Mouse (Mus musculus) frontal cortex, postnatal 36 days (tissue): ENCODE results near the gene Slc6a11.

Experiments used
- DNase-seq, 2 experiments: peaks; one replicate each; pipeline ENCODE4 v3.0.0; 2022; ENCODE audit warnings: low spot score in 2 of 2

The Slc6a11 gene

GRCm38 (mm10) chr6:114178141-114178540 is 47.1 kb downstream of the Slc6a11 start:
- no peak for DNase-seq

GRCm38 (mm10) chr6:114182366-114183179 is 51.5 kb downstream of the Slc6a11 start:
- no peak for DNase-seq

GRCm38 (mm10) chr6:114187121-114187520 is 56.1 kb downstream of the Slc6a11 start:
- no peak for DNase-seq

DNA sequence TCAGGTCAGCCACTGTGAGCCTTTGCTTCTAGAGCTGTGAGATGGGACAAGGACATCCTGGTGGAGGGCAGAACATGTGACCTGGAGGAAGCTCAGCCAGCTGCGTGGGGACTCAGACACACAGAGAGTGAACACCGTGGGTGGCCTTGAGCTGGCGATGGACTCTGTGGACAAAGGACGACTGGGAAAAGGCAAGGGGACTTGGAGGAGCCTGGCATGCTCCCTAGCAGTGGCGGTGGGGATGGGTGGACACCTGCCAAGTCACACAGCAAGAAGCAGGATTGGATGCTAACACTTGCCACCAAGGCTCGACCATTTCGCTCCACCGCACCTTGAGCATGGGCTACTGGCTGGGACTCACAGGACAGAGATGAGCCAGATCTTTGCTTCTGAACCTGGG is 57.8 kb downstream of the Slc6a11 start:
- DNase-seq = no peak

DNA sequence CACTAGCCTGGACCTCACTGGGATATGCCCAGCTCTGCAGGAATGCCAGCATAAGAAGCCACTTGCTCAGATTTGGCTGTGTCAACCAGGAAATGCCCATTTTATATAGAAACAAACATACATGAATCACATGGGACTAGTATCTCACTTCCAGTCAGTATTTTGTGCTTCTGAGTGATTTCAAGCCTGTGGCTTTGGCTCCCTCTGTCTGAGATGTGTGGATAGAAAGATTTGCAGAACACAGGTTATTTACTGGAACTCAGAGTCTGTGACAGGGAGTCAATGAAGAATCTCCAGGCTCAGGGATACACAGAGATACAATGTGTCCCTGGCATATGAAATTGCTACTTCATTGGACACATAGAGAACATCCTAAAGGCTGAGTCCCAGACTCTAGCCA is 65.0 kb downstream of the Slc6a11 start:
- no peak for DNase-seq

GRCm38 (mm10) chr6:114199200-114199845 is 68.3 kb downstream of the Slc6a11 start:
- no peak for DNase-seq

DNA sequence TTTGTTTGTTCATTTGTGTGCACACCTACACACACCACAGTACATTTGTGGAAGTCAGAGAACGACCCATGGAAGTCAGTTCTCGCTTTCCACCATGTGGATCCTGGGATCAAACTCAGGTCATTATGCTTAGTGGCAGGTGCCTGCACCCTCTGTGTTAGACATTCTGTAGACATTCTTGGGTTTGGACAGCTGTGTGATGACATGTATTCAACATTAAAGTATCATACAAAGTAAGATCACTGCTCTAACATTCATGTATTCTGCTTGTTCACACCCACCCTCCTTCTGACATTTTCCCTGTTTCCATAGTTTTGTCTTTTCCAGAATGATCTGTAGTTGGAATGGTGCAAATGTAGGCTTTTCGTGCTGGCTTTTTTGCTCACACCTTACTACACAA is 73.5 kb downstream of the Slc6a11 start:
- no peak for DNase-seq

DNA sequence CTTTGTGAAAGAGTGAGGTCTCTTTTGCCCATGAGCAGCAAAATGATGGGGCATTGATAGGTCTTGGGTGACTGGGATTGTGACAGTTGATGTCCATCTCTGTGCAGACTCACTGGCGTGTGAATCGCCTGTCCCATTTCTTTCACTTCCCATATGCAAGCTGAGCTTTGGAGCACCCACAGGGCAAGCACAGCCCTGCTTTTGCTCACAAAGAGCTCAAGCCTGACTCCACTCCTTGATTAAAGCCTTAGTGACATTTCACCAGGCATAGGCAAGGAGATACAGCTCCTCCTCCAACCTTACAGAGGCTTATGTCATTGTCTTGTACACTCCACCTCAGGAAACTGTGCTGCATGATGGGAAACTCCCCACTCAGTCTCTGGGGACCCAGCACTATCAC is 77.3 kb downstream of the Slc6a11 start:
- no peak for DNase-seq

- no peak for DNase-seq
Observed at GRCm38 (mm10) chr6:114214393-114214792, 83.4 kb downstream of the Slc6a11 start.

DNA sequence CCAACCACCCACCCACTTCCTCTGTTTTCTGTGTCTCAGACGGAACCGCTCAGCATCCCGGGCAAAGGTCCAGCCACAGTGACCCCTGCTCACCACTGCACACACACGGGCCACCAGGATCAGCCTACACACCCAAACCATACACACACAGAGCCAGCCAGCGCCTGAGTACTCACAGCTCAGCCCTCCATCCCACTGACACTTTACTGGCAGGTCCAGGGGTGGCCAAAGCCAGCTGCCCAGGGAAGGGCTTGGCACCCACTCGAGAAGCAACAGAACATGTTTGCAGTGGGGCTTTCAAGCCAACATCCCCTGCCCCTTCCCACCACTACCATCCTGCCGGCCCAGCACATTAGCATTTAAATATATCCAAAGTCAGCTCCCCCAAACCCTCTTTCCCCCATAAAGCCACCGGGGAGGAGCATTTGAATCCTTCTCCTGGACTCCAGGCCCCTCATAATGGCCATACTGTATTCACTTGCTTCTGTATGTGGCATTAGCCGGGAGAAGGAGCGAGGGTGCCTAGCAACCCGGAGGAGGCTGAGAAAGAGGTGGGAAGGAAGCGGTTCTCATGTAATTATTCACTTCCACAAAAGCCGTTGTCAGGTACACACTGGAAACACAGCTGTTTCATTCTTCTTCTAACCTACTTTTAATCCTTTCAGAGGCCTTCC is 85.8 kb downstream of the Slc6a11 start:
- peak; percentile 41 to 51 for DNase-seq

DNA sequence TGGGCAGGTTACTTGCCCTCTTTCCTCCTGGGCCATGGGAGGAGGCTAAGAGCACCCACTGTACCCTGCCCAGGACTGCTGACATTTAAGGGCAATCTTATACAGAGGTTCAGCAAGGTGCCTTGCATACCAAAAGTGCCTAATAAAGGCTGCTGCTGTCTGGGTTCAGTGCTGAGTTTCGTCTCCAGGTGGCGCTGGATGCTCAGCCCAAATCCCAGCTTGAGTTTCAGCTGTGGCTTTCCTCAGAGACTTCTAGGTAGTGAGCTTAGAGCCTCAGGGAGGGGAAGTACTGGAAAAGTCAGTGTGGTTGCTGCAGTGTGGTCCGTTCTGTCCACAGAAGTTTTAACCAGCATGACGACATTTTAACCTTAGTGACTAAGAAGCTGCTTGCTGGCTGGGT is 93.4 kb downstream of the Slc6a11 start:
- peak; percentile 50 to 68 for DNase-seq

DNA sequence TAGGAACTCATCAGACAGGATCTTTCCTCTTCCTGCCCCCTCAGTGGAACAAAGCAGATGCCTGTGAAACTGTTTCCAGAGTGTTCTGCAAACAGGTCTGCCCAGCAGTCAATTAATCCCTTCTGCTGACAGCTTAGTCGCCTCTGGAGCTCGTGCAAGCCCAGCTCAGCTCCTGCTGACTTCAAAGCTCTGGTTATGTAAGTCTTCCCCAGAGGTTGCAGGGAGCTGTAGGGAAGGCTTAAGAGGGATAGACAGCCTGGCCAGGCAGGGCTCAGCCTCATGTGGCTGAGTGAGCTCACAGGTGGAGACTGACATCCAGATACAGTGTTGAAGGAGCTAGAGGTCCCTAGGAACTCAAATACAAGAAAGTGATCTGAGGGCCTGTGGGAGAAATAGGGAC is 96.3 kb downstream of the Slc6a11 start:
- DNase-seq = no peak

DNA sequence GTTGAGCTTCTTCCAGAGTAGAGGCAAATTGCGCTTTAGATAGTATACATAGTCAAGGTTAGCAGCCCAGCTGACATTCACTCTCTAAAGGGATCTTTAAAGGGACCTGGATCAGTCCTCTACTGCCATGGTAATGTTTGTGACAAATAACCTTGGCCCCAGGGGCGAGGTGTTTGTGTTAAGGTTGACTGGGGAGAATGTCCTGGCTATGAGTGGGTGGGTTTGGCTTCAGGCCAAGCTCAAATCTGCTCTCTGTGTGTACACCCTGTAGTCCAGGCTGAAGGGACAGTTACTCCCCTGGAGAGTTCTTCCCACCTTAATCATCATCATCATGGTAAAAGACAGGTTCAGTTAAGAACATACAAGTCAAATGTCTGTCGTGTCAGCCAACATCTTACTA is 97.2 kb downstream of the Slc6a11 start:
- DNase-seq = no peak

GRCm38 (mm10) chr6:114238892-114239644 is 108.0 kb downstream of the Slc6a11 start:
- no peak for DNase-seq

DNA sequence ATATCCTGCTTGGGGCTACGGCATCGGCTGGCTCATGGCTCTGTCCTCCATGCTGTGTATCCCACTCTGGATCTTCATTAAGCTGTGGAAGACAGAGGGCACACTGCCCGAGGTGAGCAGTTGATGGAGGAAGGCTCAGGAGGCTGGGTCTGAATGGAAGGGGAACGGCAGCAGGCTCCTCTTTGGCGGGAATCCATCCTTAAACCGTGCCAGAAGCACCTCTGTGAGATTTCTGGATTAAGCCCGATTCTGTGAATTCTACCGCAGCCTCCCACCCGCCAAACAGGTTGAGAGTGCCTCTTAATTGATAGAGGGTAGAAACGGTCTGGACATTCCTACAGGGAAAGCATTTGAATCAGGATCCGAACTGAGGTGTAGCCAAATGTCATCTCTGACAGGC is 114.6 kb downstream of the Slc6a11 start:
- no peak for DNase-seq

- DNase-seq = peak; percentile 83 to 88
Observed at GRCm38 (mm10) chr6:114250311-114250710, 119.3 kb downstream of the Slc6a11 start.

GRCm38 (mm10) chr6:114254927-114255326 is 123.9 kb downstream of the Slc6a11 start:
- DNase-seq = peak; percentile 44 to 58

- no peak for DNase-seq
Observed at GRCm38 (mm10) chr6:114257762-114258361, 126.8 kb downstream of the Slc6a11 start.

DNA sequence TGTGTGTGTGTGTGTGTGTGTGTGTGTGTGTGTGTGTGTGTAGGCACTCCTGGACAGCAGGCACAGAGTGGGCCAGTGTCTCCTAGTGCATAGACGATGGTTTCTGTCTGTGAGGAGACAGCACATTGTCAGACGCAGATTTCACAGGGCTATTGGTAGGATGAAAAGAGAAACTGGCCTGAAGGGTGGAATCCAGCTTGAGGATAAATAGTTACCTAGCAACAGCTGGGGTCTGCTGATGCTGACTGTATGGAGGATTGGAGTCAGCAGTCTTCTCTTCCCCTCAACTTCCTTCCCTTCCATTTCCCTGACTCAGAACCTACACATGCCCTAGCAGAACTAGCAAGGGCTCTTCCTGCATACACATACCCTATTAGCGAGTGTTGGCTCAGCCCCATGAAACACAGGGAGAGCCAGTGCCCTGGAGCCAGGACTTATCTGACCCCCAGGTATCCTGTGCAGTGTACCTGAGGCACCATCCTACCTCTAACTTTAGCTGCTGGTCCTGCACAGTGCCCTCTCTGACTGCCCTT is 127.7 kb downstream of the Slc6a11 start:
- no peak for DNase-seq

DNA sequence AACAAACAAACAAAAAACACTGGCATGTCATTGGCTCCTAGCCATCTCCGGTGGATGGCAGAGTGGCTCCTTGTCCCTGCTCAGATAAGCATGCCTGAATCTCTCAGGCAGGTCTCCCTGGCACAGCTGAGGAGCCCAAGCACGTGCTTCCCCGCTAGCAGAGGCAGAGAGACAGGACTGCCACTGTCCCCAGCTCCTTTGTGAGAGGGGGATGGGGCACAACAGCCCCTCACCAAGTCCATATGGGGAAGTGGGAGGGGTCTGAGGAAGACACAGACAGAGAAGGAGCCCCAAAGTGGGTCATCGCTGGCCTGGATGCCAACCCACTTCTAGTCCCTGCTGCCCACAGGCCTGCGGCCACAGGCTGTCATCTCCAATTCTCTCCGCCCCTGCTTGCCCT is 130.6 kb downstream of the Slc6a11 start:
- no peak for DNase-seq

DNA sequence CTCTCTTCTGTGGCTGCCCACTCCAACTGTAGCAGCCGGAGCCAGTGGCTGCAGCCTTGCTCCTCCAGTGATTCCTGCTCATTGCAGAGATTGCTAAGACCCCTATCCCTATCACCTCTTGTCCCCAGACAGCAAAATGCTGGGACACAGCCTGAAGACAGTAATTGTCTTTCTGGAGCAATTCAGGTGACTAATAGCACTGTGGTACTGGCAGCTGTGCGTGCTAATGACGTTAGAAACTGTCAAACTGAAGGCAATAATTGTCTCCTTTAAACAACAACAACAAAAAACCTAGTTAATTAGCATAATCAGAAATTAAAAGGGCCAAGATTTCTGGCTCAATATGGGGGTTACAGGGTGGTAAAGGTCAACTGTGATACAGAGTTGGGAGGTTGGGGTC is 133.0 kb downstream of the Slc6a11 start:
- no peak for DNase-seq
